Mouse (Mus musculus): Measurements from ENCODE around the gene Adamts8. TPM values are rescaled to one million over a fixed set of nuclear protein-coding genes. Genes with fewer than 3 reads are reported as not detected.
A peak's percentile ranks its signal among the peaks of the same experiment; 100 is the strongest.

Gene Adamts8
- polyA plus RNA-seq (2014; fragmentation: Nextera tagmentation; extraction: Ambion mirVana), result 1.4 and 1.5 TPM in 2 replicates

- H3K9me3 ChIP-seq (ENCODE audit: control insufficient read depth, low read length), result no peaks in the 10 kb centered on the region
- H3K27me3 ChIP-seq (ENCODE audit: control insufficient read depth, insufficient read depth, low read length), result peaks cover 34% of the 10 kb centered on the region
- peak within 1 kb of the TSS; percentile 61 for H3K9ac ChIP-seq (ENCODE audit: low read depth, low read length)
- no peaks in the 10 kb centered on the region for H3K36me3 ChIP-seq (ENCODE audit: control insufficient read depth, insufficient read depth, low read length)
- H3K27ac ChIP-seq (ENCODE audit: low read depth, low read length), result peak within 1 kb of the TSS; percentile 20; the same call in 1 of the 2 replicates
- peak; percentile 91 for ATAC-seq (ENCODE audit: low FRiP score)
- WGBS, result under 1% methylated on average over 78 of the region's 96 CpGs
- H3K4me3 ChIP-seq (ENCODE audit: low read depth, low read length), result peak within 1 kb of the TSS; percentile 56
- peak; percentile 84 for DNase-seq (ENCODE audit: low spot score)
- peak within 1 kb of the TSS; percentile 98 for H3K4me2 ChIP-seq (replicated peaks; ENCODE audit: low read depth, low read length)
- H3K4me1 ChIP-seq (replicated peaks; ENCODE audit: control insufficient read depth, insufficient read depth, low read length), result no peaks in the 10 kb centered on the region
These were observed at the start of gene Adamts8 for GRCm38 (mm10) chr9:30942512-30943313. Gene Adamts8 (plus strand): TSS chr9:30942562.

- Histone ChIP-seq H3K4me1 (replicated peaks; ENCODE audit: control insufficient read depth, insufficient read depth, low read length) (no peaks in the 10 kb centered on the region), H3K4me3 (ENCODE audit: low read depth, low read length) (no peak overlapping the region), H3K9me3 (ENCODE audit: control insufficient read depth, low read length) (no peaks in the 10 kb centered on the region), H3K4me2 (replicated peaks; ENCODE audit: low read depth, low read length) (no peak overlapping the region), H3K36me3 (ENCODE audit: control insufficient read depth, insufficient read depth, low read length) (no peaks in the 10 kb centered on the region), H3K9ac (ENCODE audit: low read depth, low read length) (no peak overlapping the region), H3K27ac (ENCODE audit: low read depth, low read length) (no peak overlapping the region), H3K27me3 (ENCODE audit: control insufficient read depth, insufficient read depth, low read length) (no peaks in the 10 kb centered on the region)
- 95% methylated on average over 3 of the region's 3 CpGs for WGBS
- ATAC-seq (ENCODE audit: low FRiP score), result no peak
- no peak for DNase-seq (ENCODE audit: low spot score)
These were observed 46.7 kb upstream of the Adamts8 start for GRCm38 (mm10) chr9:30895618-30896017.

DNA sequence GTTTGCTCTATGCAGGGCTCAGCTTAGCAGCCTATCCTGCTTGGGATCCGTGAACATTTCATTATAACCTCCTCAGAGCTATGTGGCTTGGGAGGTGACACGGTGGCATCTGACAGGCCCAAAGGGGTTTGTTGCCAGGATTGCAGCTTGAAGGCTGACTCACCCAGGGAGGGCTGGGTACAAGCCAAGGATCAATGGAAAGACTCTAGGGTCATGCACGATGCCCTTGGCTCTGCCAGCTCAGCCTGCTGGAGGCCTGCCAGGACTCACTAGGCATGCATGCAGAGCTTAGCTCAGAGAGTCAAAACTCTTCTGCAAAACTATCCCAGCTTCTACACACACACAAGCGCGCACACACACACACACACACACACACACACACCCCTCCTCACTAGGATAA is 45.6 kb upstream of the Adamts8 start:
- Histone ChIP-seq H3K9me3 (ENCODE audit: control insufficient read depth, low read length) (no peaks in the 10 kb centered on the region), H3K27ac (ENCODE audit: low read depth, low read length) (no peak overlapping the region), H3K4me1 (replicated peaks; ENCODE audit: control insufficient read depth, insufficient read depth, low read length) (no peaks in the 10 kb centered on the region), H3K4me2 (replicated peaks; ENCODE audit: low read depth, low read length) (no peak overlapping the region), H3K4me3 (ENCODE audit: low read depth, low read length) (no peak overlapping the region), H3K9ac (ENCODE audit: low read depth, low read length) (no peak overlapping the region), H3K36me3 (ENCODE audit: control insufficient read depth, insufficient read depth, low read length) (no peaks in the 10 kb centered on the region), H3K27me3 (ENCODE audit: control insufficient read depth, insufficient read depth, low read length) (no peaks in the 10 kb centered on the region)
- DNase-seq (ENCODE audit: low spot score) (no peak), ATAC-seq (ENCODE audit: low FRiP score) (no peak)
- WGBS, result 83% methylated on average over 5 of the region's 5 CpGs

GRCm38 (mm10) chr9:30897169-30897568 is 45.2 kb upstream of the Adamts8 start:
- WGBS, result 85% methylated on average over 2 of the region's 2 CpGs
- no peaks in the 10 kb centered on the region for H3K36me3 ChIP-seq (ENCODE audit: control insufficient read depth, insufficient read depth, low read length)
- no peak overlapping the region for H3K4me2 ChIP-seq (replicated peaks; ENCODE audit: low read depth, low read length)
- no peaks in the 10 kb centered on the region for H3K4me1 ChIP-seq (replicated peaks; ENCODE audit: control insufficient read depth, insufficient read depth, low read length)
- no peak for DNase-seq (ENCODE audit: low spot score)
- no peaks in the 10 kb centered on the region for H3K9me3 ChIP-seq (ENCODE audit: control insufficient read depth, low read length)
- no peak overlapping the region for H3K27ac ChIP-seq (ENCODE audit: low read depth, low read length)
- no peak for ATAC-seq (ENCODE audit: low FRiP score)
- H3K9ac ChIP-seq (ENCODE audit: low read depth, low read length), result no peak overlapping the region
- no peak overlapping the region for H3K4me3 ChIP-seq (ENCODE audit: low read depth, low read length)
- no peaks in the 10 kb centered on the region for H3K27me3 ChIP-seq (ENCODE audit: control insufficient read depth, insufficient read depth, low read length)

DNA sequence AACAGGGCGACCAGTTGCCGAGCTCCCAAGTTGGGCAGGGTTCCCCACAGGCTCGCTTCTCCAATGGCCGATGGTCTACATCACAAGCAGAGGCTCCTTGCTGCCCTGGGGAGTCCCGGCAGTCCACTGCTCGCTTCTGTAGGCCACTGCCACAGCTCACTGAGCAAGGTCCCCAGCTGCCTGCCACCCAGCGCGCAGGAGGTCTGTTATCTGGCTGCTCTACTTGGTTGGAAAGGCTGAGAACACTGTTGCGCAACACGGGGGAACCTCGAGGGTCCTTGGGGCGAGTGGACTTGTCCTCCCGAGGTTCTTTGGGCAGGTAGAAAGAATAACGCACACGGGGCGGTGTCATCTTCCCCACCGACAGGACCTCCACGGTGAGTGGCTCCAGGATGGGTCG is 40.2 kb upstream of the Adamts8 start:
- no peaks in the 10 kb centered on the region for H3K36me3 ChIP-seq (ENCODE audit: control insufficient read depth, insufficient read depth, low read length)
- DNase-seq (ENCODE audit: low spot score), result no peak
- no peaks in the 10 kb centered on the region for H3K27me3 ChIP-seq (ENCODE audit: control insufficient read depth, insufficient read depth, low read length)
- no peak overlapping the region for H3K27ac ChIP-seq (ENCODE audit: low read depth, low read length)
- ATAC-seq (ENCODE audit: low FRiP score), result no peak
- H3K4me2 ChIP-seq (replicated peaks; ENCODE audit: low read depth, low read length), result no peak overlapping the region
- no peaks in the 10 kb centered on the region for H3K9me3 ChIP-seq (ENCODE audit: control insufficient read depth, low read length)
- 96% methylated on average over 19 of the region's 19 CpGs for WGBS
- no peaks in the 10 kb centered on the region for H3K4me1 ChIP-seq (replicated peaks; ENCODE audit: control insufficient read depth, insufficient read depth, low read length)
- H3K4me3 ChIP-seq (ENCODE audit: low read depth, low read length), result no peak overlapping the region
- H3K9ac ChIP-seq (ENCODE audit: low read depth, low read length), result no peak overlapping the region

GRCm38 (mm10) chr9:30902641-30903040 is 39.7 kb upstream of the Adamts8 start:
- WGBS, result 97% methylated on average over 7 of the region's 7 CpGs
- H3K36me3 ChIP-seq (ENCODE audit: control insufficient read depth, insufficient read depth, low read length), result no peaks in the 10 kb centered on the region
- DNase-seq (ENCODE audit: low spot score) (no peak), ATAC-seq (ENCODE audit: low FRiP score) (no peak)
- no peaks in the 10 kb centered on the region for H3K4me1 ChIP-seq (replicated peaks; ENCODE audit: control insufficient read depth, insufficient read depth, low read length)
- H3K4me3 ChIP-seq (ENCODE audit: low read depth, low read length), result no peak overlapping the region
- no peaks in the 10 kb centered on the region for H3K9me3 ChIP-seq (ENCODE audit: control insufficient read depth, low read length)
- H3K27me3 ChIP-seq (ENCODE audit: control insufficient read depth, insufficient read depth, low read length), result no peaks in the 10 kb centered on the region
- no peak overlapping the region for H3K9ac ChIP-seq (ENCODE audit: low read depth, low read length)
- H3K4me2 ChIP-seq (replicated peaks; ENCODE audit: low read depth, low read length), result no peak overlapping the region
- H3K27ac ChIP-seq (ENCODE audit: low read depth, low read length), result no peak overlapping the region

DNA sequence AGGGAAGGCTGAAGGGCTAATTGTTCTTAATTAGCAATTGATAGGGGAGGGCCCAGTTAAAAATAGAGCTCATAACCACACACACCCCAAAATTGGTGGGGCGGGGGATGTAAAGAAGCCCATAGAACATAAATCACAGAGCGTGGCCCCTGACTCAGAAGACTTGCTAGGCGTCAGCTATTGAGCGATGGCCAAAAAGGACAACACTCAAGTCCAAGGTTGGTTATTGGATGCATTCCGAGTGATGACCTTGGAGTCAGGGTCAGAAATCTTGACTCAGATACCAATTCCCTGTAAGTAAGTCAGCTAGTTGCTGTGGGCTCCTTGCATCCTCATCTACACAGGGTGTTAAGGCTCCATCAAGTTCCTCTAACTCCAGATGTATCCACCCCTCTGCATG is 39.1 kb upstream of the Adamts8 start:
- no peak for ATAC-seq (ENCODE audit: low FRiP score)
- DNase-seq (ENCODE audit: low spot score), result no peak
- Histone ChIP-seq H3K9ac (ENCODE audit: low read depth, low read length) (no peak overlapping the region), H3K4me3 (ENCODE audit: low read depth, low read length) (no peak overlapping the region), H3K9me3 (ENCODE audit: control insufficient read depth, low read length) (no peaks in the 10 kb centered on the region), H3K27ac (ENCODE audit: low read depth, low read length) (no peak overlapping the region), H3K4me2 (replicated peaks; ENCODE audit: low read depth, low read length) (no peak overlapping the region), H3K27me3 (ENCODE audit: control insufficient read depth, insufficient read depth, low read length) (no peaks in the 10 kb centered on the region), H3K36me3 (ENCODE audit: control insufficient read depth, insufficient read depth, low read length) (no peaks in the 10 kb centered on the region), H3K4me1 (replicated peaks; ENCODE audit: control insufficient read depth, insufficient read depth, low read length) (no peaks in the 10 kb centered on the region)
- 92% methylated on average over 5 of the region's 5 CpGs for WGBS

DNA sequence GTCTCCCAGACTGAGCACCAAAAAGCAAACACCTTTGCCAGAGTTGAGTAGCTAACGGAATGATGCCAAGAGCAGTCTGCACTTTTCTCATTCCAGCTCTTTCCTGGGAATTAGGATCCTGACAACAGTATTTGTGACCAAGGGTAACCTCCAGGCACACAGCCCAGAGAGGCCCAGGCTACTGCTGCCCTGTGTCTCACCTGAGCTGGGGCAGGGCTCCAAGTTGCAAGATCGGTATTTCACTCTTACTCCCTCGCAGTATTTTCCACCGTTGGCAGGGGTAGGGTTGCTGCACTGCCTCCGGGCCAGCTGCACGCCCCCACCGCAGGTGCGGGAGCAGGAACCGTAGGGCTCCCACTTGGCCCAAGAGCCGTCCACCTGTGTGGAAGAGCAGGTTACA is 36.5 kb upstream of the Adamts8 start:
- H3K27ac ChIP-seq (ENCODE audit: low read depth, low read length), result no peak overlapping the region
- WGBS, result 93% methylated on average over 10 of the region's 10 CpGs
- H3K4me3 ChIP-seq (ENCODE audit: low read depth, low read length), result no peak overlapping the region
- ATAC-seq (ENCODE audit: low FRiP score), result no peak
- no peaks in the 10 kb centered on the region for H3K9me3 ChIP-seq (ENCODE audit: control insufficient read depth, low read length)
- H3K27me3 ChIP-seq (ENCODE audit: control insufficient read depth, insufficient read depth, low read length), result no peaks in the 10 kb centered on the region
- no peak overlapping the region for H3K9ac ChIP-seq (ENCODE audit: low read depth, low read length)
- no peaks in the 10 kb centered on the region for H3K36me3 ChIP-seq (ENCODE audit: control insufficient read depth, insufficient read depth, low read length)
- no peaks in the 10 kb centered on the region for H3K4me1 ChIP-seq (replicated peaks; ENCODE audit: control insufficient read depth, insufficient read depth, low read length)
- H3K4me2 ChIP-seq (replicated peaks; ENCODE audit: low read depth, low read length), result no peak overlapping the region
- no peak for DNase-seq (ENCODE audit: low spot score)

DNA sequence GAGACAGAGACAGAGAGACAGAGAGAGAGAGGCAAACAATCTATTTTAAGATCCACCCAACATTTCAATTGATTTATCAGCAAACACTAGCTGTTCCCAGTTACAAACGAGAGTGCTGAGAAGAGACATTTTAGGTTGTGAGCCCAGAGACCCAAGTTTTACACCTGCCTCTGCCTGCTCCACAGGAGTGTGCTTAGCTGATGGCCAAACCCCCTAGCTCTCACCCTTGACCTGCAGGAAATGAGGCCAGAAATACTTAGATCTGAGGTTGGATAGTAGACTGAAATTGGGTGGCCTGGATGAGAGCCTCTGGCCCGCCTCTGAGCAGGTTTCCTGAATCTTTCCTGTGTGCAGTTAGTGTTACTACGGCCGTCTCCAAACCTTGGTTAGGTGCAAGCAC is 35.9 kb upstream of the Adamts8 start:
- no peak overlapping the region for H3K27ac ChIP-seq (ENCODE audit: low read depth, low read length)
- WGBS, result 88% methylated on average over 4 of the region's 4 CpGs
- H3K9ac ChIP-seq (ENCODE audit: low read depth, low read length), result no peak overlapping the region
- no peaks in the 10 kb centered on the region for H3K4me1 ChIP-seq (replicated peaks; ENCODE audit: control insufficient read depth, insufficient read depth, low read length)
- ATAC-seq (ENCODE audit: low FRiP score) (no peak), DNase-seq (ENCODE audit: low spot score) (no peak)
- no peaks in the 10 kb centered on the region for H3K9me3 ChIP-seq (ENCODE audit: control insufficient read depth, low read length)
- no peaks in the 10 kb centered on the region for H3K36me3 ChIP-seq (ENCODE audit: control insufficient read depth, insufficient read depth, low read length)
- H3K4me2 ChIP-seq (replicated peaks; ENCODE audit: low read depth, low read length), result no peak overlapping the region
- no peak overlapping the region for H3K4me3 ChIP-seq (ENCODE audit: low read depth, low read length)
- H3K27me3 ChIP-seq (ENCODE audit: control insufficient read depth, insufficient read depth, low read length), result no peaks in the 10 kb centered on the region

All from hindbrain, embryonic 11.5 days (tissue).